Mouse (Mus musculus) testis, postnatal 14 days (tissue): ENCODE measurements around the gene Cenpf.
"Not testable (repeated sequence)": the region's sequence is repeated elsewhere in the genome, so short reads cannot be mapped to it uniquely, and the experiment has no call there.

Experiments
- DNase-seq: peaks from one replicate; pipeline ENCODE4 v3.0.0; 2021; ENCODE audit warnings: low spot score

Gene Cenpf

DNA sequence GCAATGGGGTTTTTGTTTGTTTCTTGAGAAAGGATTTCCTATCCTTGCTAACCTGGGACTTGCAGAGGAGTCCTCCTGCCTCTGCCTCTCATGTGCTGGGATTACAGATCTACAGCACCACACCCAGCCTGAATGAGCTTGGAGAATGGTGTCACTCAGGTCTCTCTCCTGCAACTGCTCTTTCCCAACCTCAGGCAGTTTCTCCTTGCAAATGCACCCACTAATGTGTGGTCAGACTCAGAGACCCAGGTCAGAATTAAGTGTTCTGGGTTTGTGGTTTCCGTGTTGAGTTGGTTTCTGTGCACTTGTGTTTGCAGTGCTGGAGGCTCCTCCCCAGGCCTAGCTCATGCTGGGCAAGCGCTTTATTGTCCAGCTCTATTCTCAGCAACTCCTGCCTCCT, 6.5 kb upstream of the Cenpf start:
- no peak for DNase-seq

GRCm38 (mm10) chr1:189692442-189692841, 4.6 kb upstream of the Cenpf start:
- not testable (repeated sequence) for DNase-seq

- DNase-seq = no peak
Measured at GRCm38 (mm10) chr1:189689050-189689833, 1.4 kb upstream of the Cenpf start.

- no peak for DNase-seq
Measured at GRCm38 (mm10) chr1:189688388-189688750, 483 bp upstream of the Cenpf start.

GRCm38 (mm10) chr1:189686025-189686424, 1.9 kb downstream of the Cenpf start:
- DNase-seq = no peak

- DNase-seq = no peak
Measured at GRCm38 (mm10) chr1:189684786-189685415, 3.0 kb downstream of the Cenpf start.

- DNase-seq = no peak
Measured at GRCm38 (mm10) chr1:189679555-189679954, 8.3 kb downstream of the Cenpf start.

GRCm38 (mm10) chr1:189675953-189676352, 11.9 kb downstream of the Cenpf start:
- no peak for DNase-seq

DNA sequence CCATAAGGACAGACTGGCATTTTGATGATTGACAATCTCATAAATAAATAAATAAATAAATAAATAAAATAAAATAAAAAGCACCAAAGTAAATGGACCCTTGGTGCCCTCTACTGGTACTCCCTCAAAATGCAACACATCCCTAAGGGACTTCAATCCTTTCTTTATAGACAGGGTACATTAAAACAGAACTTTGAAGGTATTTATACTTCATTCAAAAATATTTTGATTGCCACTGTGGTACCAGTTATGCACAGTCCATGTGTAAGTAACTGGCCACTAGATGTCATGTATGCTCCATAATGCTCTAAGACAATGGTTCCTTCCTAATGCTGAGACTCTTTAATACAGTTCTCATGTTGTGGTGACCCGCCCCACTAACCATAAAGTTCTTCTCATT, 12.5 kb downstream of the Cenpf start:
- no peak for DNase-seq

GRCm38 (mm10) chr1:189665966-189666365, 21.9 kb downstream of the Cenpf start:
- no peak for DNase-seq

- DNase-seq = no peak
Measured at GRCm38 (mm10) chr1:189664873-189665144, 23.1 kb downstream of the Cenpf start.

GRCm38 (mm10) chr1:189664061-189664872, 23.6 kb downstream of the Cenpf start:
- DNase-seq = no peak

- no peak for DNase-seq
Measured at GRCm38 (mm10) chr1:189663437-189663836, 24.4 kb downstream of the Cenpf start.

DNA sequence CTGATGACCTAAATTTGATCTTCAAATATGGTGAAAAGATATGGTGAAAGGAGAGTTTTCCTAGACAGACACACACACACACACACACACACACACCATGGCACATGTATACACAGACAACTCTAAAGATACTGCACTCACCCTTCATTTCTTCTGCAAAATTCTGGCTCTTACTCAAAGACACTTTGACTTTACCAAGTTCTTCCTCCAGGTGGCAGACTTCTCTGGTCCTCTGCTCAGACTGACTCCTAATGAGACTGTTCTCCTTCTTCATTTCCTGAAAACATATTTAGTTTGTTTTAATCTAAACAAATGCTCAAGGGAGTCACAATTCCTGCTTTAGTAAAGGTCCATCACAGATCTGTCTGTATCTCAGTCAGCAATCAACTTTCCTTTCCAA, 26.0 kb downstream of the Cenpf start:
- no peak for DNase-seq

DNA sequence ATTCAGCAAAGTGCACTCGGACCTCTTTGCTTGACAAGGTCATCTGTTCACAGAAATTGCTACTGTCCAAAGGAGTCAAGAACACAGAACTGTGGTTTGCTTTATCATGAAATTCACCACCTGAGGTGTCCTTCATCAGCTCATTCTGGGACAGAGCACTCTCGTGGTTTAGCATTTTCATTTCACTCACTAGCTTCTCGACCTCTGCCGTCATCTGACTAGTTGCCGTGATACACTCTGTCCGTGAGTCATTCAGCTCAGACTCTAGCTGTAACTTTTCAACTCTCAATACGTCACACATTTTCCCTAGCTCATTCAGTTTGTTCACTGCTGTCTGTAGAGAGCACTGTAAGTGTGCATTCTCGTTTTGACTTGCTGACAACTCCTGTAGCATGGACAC, 30.5 kb downstream of the Cenpf start:
- DNase-seq = no peak

- no peak for DNase-seq
Measured at GRCm38 (mm10) chr1:189653746-189654145, 34.1 kb downstream of the Cenpf start.

DNA sequence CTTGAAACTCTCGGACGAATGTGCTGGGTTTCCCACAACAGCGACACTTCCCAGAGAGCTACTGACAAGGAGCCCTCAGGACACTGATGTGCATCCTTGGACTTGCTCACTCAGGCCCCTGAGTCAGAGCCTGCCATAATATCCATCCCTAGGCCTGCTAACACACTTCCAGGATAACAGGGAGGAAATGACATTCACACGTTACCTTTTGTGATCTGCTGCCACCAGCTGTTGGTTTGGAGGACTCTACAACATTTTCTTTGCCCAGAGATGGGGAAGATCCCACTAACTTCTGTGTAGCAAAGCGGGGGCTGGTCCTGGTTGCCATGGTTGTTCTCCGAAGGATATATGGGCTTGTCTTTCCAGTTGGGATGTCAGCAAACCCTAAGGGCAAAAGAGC, 41.3 kb downstream of the Cenpf start:
- no peak for DNase-seq

DNA sequence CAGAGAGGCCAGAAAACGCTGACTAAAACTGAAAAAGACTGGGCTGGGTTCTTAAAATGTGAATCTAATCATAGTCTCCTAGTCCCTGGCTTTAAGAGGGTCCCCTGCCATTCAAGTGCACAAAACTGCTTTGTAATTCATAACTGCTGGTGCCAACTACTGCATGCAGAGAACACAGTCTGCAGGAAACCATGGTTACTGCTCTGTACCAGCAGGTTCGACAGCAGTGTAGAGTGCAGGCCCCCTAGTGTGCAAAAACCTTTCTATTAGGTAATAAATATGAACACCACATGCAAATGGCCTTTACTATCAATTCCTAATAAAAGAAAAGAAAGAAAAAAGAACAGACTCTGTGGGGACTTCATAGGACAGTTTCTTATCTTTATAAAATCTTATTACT, 42.5 kb downstream of the Cenpf start:
- no peak for DNase-seq

GRCm38 (mm10) chr1:189644700-189645345, 43.1 kb downstream of the Cenpf start:
- DNase-seq = no peak

DNA sequence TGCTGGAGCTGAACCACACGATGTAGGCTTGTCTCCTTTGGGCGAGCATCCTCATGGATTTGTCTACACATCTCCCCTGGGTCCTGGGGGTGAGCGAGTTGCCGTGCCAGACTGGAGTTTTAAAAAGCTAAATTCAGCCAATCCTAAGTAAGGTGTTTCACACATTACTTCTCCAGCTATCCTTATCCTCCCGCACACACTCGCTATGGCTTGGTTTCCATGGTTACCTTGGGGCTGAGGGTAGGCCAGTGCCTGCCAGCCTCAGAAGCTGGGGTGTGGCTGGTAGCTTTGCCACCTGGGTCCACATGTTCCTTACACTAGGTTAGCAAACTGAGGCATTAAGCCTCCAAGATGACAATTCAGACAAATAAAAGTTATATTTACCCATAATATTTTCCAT, 48.3 kb downstream of the Cenpf start:
- DNase-seq = no peak

- DNase-seq = no peak
Measured at GRCm38 (mm10) chr1:189633791-189634190, 54.1 kb downstream of the Cenpf start.

GRCm38 (mm10) chr1:189631906-189632675, 55.8 kb downstream of the Cenpf start:
- no peak for DNase-seq
